16 mouse cellular contexts compared by ENCODE assay signal in genomic region chr11:29181751-29182150, GRCm38 (mm10).
"Had no signal": no experiment of that assay in that cellular context is flagged by ENCODE, and none has a peak within 500 bp of the region (broad histone marks: within the 10 kb centered on the region; RNA-seq: fewer than 3 reads in every experiment).

No protein-coding gene starts in this region.

- ATAC-seq: liver, postnatal 0 days; midbrain, embryonic 15.5 days had no signal

- H3K4me2 ChIP-seq: limb, embryonic 15.5 days; liver, embryonic 13.5 days; lung, embryonic 15.5 days; midbrain, embryonic 11.5 days; midbrain, embryonic 15.5 days; neural tube, embryonic 12.5 days had no signal

- H3K4me3 ChIP-seq: limb, embryonic 15.5 days; liver, embryonic 13.5 days; lung, embryonic 15.5 days; megakaryocyte, embryonic 14.5 days; midbrain, embryonic 15.5 days; neural tube, embryonic 12.5 days had no signal

- H3K9ac ChIP-seq: limb, embryonic 15.5 days; liver, embryonic 13.5 days; liver, postnatal 0 days; lung, embryonic 15.5 days; midbrain, embryonic 15.5 days; neural tube, embryonic 12.5 days had no signal

- H3K27ac ChIP-seq: limb, embryonic 15.5 days; liver, embryonic 13.5 days; lung, embryonic 15.5 days; macrophage; midbrain, embryonic 15.5 days; neural tube, embryonic 12.5 days had no signal

- DNase-seq: kidney, postnatal 36 days; layer of hippocampus, adult 9-11 months; layer of hippocampus, postnatal 36 days; liver, embryonic 13.5 days; liver, postnatal 0 days; lung, postnatal 14 days; spleen, adult 18-20 months; thymus, adult 18-20 months; thymus, postnatal 14 days had no signal

- H3K4me1 ChIP-seq: limb, embryonic 15.5 days; lung, embryonic 15.5 days; midbrain, embryonic 15.5 days; neural tube, embryonic 12.5 days had no signal

- H3K9me3 ChIP-seq: limb, embryonic 15.5 days; liver, embryonic 13.5 days; lung, embryonic 15.5 days; megakaryocyte, embryonic 14.5 days; midbrain, embryonic 15.5 days; neural tube, embryonic 12.5 days had no signal

- H3K27me3 ChIP-seq: limb, embryonic 15.5 days; liver, embryonic 13.5 days; lung, embryonic 15.5 days; megakaryocyte, embryonic 14.5 days; midbrain, embryonic 15.5 days; neural tube, embryonic 12.5 days had no signal
